Mouse (Mus musculus): ENCODE data around the gene Gadd45a.
A peak's percentile ranks its signal among the peaks of the same experiment; 100 is the strongest.
"Not testable (repeated sequence)": the region's sequence is repeated elsewhere in the genome, so short reads cannot be mapped to it uniquely, and the experiment has no call there.

Gene Gadd45a

DNA sequence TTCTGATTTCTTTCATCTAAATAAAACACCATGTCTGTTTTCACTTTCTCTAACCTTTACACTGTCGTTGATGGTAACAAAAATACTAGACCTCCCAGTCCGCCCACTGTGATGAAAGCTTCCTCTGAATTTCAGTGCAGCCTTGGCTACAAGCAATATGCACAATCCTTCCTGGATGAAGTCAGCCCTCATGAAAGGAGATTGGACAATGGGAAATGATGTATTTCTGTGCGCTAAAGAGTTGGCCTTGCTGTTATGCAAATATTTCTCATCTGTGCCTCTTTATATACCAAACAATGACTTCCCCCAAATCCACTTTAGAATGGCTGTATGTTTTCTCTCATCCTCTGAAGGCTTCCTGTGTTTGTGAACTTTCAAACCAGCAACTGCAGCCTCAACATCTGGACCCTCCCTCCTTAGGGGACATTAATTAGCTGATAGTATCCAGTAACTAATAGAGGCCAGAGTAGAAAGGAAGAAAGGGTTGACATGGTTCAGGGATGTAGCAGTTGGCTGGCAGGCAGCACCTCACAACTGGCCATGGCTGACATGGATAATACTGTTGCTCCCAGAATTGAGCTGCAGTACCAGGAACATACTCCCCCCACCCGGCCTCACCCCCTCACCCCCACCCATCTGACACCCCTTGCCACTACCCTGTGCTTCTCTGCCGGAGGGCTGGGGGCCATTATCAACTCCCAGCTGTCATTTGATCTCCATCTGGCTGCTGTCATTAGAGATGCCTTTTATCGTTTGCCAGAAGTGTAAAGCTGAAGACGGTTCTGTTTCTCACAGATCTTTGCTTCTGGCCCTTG lies 11.8 kb upstream of the Gadd45a start:
- DNase-seq (ENCODE audit: low read depth, low spot score), result no peak

DNA sequence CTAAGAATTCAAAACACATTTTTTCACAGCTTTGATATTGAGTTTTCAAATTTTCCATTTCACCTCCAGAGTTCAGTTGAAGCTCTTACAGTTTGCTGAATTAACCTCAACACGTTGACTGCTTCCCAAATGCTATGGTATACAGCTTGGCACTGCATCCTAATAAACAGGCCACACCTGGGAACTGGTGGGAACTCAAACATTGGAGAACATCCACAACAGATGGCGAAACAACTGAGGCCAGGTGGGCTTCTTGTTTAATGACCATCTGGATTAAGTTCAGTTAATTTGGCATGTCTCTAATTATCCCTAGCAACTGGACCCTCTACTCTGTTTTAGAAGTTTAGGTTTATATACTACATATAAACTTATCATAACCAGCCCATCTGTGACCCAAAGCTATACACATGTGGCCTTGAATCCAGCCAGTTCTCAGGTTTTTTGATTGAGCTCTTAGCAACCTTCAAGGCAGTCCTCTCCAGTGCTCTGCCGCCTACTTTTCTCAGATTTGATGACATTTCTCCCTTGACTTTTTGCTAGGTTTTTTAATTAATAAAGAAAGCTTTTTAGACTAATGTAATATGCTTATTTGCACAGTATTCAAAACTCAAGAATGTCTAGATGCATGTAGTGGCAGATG lies 10.9 kb upstream of the Gadd45a start:
- no peak for DNase-seq (ENCODE audit: low read depth, low spot score)

DNA sequence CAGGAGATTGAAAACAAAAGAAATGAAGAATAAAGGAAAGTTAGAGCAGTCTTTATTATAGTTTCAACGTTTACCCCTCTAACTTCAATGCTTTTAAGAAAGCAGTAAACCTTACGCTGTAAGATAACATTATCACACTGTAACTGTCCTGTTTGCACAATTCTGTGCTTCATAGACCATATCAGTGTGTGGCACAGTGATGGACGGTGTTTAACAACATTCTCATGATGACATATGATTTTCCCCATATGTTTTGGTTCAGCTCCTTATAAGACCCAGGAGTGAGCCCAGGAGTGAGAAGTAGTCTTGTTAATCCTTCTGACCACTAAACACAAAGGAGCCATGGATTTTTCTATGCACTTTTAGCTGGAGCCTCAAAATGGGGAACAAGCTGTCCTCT lies 9.7 kb upstream of the Gadd45a start:
- DNase-seq (ENCODE audit: low read depth, low spot score), result no peak

DNA sequence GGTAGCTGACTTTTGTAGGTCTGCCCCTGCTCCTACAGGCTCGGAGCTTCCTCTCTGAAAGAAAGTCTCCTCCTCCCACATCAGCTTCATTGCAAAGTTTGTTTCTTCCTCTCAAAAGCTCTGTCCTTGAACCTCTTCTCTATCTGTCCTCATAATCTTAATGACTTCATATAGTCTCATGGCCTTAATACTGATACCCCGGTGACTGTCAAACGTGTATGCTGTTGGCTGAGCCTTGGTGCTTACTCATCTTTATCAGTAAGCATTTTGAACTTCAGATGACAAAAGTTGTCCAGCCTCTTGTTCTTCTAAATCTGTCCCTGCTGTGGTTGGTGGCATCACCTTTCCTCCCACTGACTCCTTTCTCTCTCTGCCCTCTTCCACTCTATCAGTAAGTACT lies 8.2 kb upstream of the Gadd45a start:
- no peak for DNase-seq (ENCODE audit: low read depth, low spot score)

DNA sequence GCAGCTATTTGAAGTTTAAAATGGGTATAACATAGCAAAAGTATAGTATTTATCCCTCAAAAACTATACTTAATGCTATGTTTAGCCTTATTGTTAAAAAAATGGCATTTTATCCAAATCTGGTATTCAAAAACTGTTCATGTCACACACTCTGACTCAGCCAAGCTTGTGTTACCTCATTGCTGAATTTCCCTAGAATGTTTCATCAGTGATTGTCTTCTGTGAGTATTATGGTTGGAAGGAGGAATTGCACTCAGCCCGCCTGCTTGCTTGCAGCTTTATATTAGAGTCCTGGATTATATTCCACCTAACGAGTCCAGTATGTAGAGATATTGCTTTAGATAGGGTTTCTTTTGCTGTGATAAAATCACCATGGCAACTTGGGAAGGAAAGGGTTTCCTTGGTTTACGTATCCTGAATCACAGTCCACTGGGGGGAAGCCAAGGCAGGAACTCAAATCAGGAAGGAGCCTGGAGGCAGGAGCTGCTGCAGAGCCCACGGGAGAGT lies 3.7 kb upstream of the Gadd45a start:
- no peak for DNase-seq (ENCODE audit: low read depth, low spot score)

DNA sequence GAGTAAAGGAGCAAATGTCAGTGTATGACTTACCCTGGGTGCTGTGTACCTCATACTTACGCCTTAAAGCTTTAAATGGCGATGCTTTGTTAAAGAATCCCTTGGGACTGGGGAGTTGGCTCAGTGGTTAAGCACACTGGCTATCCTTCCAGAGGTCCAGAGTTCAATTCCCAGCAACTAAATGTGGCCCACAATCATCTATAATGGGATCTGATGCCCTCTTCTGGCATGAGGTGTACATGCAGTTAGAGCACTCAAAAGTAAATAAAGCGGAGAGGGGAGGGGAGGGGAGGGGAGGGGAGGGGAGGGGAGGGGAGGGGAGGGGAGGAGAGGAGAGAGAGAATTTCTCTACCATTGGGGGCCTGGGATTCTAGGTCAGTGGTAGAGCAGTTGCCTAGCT lies 1.7 kb upstream of the Gadd45a start:
- peak; percentile 64 for DNase-seq (ENCODE audit: low read depth, low spot score)

DNA sequence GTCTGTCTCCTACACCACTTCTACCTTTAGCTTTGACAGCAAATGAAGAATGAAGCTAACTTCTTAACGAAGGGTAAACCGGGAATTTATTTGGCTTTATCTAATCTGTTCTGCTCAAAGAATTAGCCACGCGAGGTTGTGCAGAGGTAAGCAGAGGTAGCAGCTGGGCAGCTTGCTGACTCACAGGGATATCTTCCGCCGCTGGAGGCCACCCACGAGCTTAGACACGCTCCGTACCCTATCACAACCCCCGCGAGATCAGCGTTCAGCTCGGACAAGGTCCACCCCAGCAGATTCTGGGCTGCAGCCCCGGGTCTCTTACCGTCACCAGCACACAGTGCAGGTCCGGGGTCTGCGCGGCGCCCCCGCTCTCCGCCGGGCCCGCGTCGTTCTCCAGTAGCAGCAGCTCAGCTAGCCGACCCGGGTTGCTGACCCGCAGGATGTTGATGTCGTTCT lies 873 bp downstream of the Gadd45a start:
- DNase-seq (ENCODE audit: low read depth, low spot score), result peak; percentile 87

DNA sequence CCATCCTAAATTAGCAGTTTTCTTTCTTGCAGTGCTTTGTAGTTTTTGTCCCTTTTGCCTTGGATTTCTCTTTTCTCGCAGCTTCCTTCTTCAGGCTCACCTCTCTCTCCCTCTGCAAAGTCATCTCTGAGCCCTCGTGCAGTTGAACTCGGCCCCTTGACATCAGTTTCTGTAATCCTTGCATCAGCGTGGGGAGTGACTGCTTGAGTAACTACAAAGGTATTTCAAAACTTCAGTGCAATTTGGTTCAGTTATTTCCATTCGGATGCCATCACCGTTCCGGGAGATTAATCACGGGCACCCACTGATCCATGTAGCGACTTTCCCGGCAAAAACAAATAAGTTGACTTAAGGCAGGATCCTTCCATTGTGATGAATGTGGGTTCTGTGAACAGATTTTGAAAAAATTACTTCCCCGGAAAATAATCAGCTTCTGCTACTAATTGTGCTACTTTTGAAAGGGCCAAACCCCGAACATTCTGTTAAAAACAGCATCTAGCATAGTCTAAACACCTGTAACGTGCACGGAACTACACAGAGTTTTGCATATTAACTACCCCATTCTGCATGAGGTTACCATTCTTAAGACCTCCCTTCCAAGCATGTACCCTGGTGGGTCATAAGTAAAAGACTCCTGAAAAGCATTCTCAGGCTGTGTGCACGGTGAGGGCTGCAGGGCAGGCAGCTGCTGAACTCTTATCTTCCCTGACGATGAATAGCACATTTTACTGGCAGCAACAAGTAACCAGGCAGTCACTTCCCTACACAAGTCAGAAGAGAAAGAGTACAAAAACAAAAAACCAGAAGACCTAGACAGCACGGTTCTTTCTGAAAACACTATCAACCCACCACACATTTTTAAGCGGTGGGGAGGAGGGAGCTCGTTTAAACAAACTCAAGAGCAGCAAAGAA lies 1.6 kb downstream of the Gadd45a start:
- no peak for DNase-seq (ENCODE audit: low read depth, low spot score)

DNA sequence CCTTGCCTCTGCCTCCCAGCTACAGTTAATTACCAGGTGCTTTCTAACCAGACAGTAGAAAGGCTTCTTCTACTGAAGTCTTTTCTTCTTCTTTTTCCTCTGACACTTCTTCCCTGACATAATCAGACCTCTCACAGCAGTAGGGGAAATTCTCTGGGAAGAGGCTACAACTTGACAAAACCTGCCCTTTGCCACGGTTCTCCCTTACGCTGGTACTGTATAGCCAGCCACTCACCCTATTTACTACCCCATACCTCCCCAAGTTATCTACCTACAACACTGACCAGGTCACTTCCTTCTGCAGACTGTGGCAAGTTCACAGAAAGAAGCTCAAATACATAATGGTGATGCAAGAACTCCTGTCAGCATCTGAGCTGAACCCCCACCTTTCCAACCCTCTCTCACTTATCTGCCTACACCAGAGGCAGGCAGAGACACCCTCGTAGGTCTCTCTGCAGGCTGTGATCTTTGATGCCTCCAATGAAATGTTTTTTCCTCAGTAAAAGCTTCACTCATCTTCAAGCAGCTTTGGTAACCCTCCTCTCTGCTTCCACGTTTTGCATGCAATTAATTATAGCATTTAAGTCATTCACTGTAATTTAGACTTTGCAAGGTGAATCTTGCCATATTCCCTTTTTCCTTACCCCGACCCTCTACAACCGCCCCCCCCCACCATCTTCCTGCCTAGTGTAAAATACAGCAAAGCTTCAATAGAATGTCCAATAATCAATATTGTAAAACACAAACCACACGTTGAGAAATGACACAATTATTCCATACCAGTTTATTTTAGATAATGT lies 2.7 kb downstream of the Gadd45a start:
- no peak for DNase-seq (ENCODE audit: low read depth, low spot score)

DNA sequence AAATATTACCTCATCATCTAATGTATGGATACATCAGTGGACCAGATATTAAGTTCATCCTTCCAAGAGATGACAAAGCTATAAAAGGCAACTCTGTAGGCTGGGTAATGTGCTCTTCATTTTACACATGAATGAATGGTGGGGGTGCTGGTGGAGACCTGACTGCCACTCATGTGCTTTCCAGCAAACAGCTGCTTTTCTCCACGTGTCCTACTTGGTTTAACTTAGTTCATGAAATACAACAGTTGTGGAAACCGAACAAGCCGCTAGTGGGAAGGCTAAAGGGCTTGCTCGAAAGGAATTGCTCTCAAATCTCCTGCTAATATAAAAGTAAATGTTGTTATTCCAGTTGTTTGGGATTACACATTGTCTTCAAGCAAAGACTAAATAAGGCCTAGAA lies 3.7 kb downstream of the Gadd45a start:
- DNase-seq (ENCODE audit: low read depth, low spot score), result no peak

DNA sequence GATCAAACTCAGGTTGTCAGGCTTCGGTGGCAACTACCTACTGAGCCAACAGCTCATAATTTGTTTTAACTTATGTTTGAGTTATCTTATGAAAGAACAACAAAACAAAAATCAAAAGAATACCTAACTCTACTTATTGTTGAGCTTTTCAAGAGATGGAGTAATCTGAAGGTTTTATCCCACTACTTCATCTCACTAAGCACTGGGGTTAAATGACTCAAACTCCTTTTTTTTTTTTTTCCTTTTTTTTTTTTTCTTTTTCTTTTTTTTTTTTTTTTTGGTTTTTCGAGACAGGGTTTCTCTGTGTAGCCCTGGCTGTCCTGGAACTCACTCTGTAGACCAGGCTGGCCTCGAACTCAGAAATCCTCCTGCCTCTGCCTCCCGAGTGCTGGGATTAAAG lies 4.3 kb downstream of the Gadd45a start:
- not testable (repeated sequence) for DNase-seq (ENCODE audit: low read depth, low spot score)

DNA sequence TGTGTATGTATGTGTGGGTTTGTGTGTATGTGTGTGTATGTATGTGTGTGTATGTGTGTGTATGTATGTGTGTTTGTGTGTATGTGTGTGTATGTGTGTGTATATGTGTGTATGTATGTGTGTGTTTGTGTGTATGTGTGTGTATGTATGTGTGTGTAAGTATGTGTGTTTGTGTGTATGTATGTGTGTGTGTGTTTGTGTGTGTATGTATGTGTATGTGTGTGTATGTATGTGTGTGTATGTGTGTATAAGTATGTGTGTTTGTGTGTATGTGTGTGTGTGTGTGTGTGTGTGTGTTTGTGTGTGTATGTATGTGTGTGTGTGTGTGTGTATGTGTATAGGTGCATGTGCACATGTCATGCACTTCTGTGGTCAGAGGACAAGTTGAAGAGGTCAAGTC lies 4.7 kb downstream of the Gadd45a start:
- not testable (repeated sequence) for DNase-seq (ENCODE audit: low read depth, low spot score)

DNA sequence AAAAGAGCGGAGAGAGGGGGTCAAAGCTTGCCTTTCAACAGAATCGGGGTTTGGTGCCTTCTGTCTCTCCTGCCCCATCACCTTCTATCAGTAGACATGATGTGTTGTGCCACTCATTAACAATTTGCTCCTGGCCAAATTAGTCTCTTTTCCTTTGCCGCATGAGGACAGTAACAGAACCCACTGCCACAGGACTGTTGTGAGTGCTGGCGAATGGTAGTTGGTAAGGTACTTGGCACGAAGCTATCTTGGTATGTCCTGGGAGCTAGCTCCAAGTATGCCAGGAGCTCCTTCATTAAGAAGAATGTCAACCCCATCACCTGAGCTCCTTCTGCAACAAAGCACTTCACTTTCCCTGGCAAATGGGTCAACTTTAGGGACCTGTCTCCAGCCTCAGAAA lies 6.4 kb downstream of the Gadd45a start:
- no peak for DNase-seq (ENCODE audit: low read depth, low spot score)

DNA sequence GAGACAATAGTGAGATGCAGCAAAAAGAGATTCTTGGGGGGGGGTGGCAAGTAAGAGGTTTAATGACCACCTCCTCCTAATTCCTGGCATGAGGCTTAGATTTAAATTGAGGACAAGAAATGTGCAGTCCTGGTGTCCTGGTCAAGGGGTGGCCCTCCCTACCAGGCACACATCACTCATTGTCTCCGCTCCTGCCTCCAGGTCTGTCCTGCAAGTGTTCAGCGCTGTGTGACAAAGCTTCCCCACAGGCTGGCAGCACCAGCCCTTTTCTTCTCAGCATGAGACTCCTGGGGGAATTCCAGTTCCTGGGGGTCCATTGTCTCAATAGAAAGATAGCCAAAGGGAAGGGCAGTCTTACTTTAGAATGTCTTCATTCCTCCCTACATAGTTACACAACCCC lies 6.8 kb downstream of the Gadd45a start:
- peak; percentile 86 for DNase-seq (ENCODE audit: low read depth, low spot score)

DNA sequence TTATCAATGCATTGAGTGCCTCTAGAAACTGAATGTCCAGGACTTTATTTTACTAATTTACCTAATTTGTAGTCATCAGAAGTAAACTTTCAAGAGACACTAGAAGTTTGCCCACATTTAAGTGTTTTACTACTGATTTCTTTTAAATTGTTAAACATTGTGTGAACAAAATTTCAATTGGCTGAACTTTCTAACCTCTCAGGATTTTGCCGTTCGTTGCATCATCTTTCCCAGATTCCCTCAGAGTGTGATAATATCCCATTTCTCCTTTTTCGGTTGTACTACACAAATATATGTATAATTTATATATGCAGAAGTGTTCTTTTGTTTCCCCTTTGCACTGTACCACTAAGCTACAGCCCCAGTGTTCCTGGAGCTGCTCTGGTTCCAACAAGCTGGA lies 7.3 kb downstream of the Gadd45a start:
- no peak for DNase-seq (ENCODE audit: low read depth, low spot score)

DNA sequence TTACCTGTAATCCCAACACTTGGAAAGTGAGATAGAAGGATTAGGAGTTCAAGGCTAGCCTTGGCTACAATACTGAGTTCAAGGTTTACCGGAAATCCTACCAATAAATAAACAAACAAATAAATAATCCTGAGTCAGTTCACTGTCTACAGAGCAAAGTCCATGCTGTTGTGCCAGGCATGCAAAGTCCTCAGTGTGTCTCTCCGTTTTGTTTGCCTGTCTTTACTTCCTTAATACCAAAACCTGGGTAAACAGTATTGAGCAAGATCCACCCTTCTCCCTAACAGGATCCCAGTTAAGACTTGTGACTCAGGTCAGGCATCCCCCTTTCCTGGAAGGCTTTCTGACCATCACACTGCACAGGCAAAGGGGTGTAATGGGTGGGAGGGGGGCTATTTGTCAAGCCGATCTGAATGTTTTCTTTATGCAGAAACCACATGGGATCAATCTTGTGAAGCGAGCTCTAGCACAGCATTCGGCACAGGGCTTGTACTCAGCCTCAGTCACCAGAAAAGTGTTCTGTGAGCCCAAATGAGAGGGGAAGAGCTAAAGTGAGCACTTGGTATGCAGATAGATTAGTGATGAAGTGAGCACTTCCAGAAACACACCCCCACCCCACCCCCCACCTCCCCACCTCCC lies 7.8 kb downstream of the Gadd45a start:
- DNase-seq (ENCODE audit: low read depth, low spot score), result peak; percentile 62

DNA sequence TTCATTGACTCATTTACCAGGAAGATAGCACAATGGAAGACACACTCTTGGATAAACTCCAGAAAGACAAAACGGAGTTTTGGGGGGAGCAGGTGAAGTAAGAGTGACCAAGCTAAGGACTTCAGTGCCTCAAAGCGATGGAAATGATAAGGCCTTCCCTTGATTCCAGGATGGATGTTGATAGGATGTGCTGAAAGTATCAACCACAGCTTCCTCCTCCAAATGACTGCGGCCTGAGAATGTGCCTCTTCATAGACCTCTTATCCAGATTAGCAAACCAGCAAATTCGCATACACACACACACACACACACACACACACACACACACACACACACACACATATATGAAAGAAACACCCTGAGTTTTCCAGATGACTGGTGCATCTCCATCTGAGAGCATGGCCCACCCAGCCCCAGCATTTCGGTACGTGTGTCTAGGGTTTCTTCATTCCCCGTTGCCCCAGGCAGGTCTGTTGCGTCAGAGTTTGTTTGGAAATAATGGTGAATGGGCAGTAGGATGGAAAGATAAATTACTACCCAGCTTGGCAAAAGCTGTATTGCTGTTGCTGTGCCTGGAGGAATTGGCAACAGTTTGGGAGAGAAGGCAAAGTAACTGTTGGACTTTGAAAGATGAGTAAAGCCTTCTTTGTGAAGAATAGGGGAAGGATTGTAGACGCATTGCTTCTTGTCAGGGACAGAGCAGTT lies 9.7 kb downstream of the Gadd45a start:
- DNase-seq (ENCODE audit: low read depth, low spot score), result no peak

DNA sequence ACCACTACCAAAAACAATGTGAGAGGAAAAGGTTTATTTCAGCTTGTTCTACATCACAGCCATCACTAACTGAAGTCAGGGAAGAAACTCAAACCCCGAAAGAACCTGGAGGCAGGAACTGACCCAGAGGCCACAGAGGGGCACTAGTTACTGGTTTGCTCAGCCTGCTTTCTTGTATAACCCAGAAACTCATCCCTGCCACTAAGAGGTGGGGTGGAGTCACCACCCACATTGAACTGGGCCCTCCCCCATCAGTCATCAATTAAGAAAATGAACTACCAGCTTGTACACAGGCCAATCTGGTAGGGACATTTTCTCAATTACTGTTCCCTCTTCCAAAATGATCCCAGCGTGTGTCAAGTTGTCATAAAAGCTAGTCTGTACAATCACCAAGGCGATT lies 10.6 kb downstream of the Gadd45a start:
- no peak for DNase-seq (ENCODE audit: low read depth, low spot score)

DNA sequence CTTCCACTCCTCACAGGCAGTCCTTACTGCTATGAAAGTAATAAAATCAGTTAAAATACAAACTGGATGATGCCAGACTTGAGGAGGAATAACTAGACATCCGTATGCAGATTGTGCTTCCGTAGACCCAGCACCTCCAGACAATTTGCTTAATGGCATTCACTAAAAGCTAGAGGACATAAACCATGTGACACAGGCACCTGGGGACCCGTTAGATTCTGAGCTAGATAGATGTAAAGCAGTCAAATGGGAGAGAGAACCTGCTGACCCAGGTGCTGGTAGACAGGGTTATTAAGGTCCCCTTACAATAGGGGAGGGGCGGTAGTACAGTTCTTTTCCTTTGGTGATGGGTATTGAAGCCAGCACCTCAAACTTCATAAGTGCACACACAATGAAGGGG lies 13.5 kb downstream of the Gadd45a start:
- no peak for DNase-seq (ENCODE audit: low read depth, low spot score)

DNA sequence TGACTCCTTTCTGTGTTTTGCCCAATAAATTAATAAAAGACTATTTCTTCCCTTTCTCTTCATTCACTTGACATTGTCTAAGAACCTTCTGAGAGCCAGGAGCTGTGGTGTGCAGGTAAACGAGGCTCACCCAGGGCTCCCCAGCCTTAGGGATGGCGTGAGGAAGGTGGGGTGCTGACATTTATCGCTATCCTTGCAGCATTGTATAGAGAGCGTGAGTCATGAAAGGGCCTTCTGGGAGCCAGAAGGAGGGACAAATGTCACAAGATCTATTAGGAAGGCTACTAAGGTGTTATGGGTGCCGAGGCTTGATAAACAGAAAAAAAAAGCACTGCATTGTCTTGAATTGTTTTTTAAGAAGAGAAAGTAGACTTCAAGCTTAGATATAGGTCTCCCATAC lies 15.9 kb downstream of the Gadd45a start:
- DNase-seq (ENCODE audit: low read depth, low spot score), result no peak
